Mouse (Mus musculus) heart, embryonic 14.5 days (tissue): ENCODE results near the gene Slc11a2. TPM values are rescaled to one million over a fixed set of nuclear protein-coding genes. Genes with fewer than 3 reads are reported as not detected.
A peak's percentile ranks its signal among the peaks of the same experiment; 100 is the strongest.

ENCODE experiments used
- ATAC-seq: fragments of 200-750 bp; cut with Nextera tagmentation; 2 replicates; pipeline ENCODE4 v1.8.0; 2017; ENCODE audit warnings: low read depth, moderate TSS enrichment; ENCODE audit not compliant: insufficient number of reproducible peaks, insufficient read depth, low FRiP score
- H3K27ac ChIP-seq, 2 experiments: fragments of 200-500 bp in 1 of 2; fragments of 300-500 bp in 1 of 2; sonication (generic) in 1 of 2; replicated peaks in 1 of 2; 2 replicates each; pipeline ENCODE4 v1.5.1; 2012 to 2014; ENCODE audit warnings: low read depth in 2 of 2, low read length in 2 of 2, control low read depth in 1 of 2, mild to moderate bottlenecking in 1 of 2, mixed read lengths in 1 of 2; ENCODE audit not compliant: control insufficient read depth in 1 of 2, insufficient read depth in 1 of 2
- H3K27me3 ChIP-seq: fragments of 300-500 bp; sonication (generic); 2 replicates; pipeline ENCODE4 v1.6.1; 2014; ENCODE audit warnings: mild to moderate bottlenecking, low read length, control low read depth; ENCODE audit not compliant: control insufficient read depth, insufficient read depth
- H3K36me3 ChIP-seq: fragments of 300-500 bp; sonication (generic); 2 replicates; pipeline ENCODE4 v1.6.1; 2014; ENCODE audit warnings: mild to moderate bottlenecking, control low read depth, low read length, mixed read lengths; ENCODE audit not compliant: control insufficient read depth, insufficient read depth
- H3K4me1 ChIP-seq, 2 experiments: fragments of 200-500 bp in 1 of 2; fragments of 300-500 bp in 1 of 2; sonication (generic) in 1 of 2; 2 replicates each; pipeline ENCODE4 v1.6.1; 2012 to 2014; ENCODE audit warnings: low read length in 2 of 2, control low read depth in 1 of 2, mixed read lengths in 1 of 2; ENCODE audit not compliant: control insufficient read depth in 2 of 2, insufficient read depth in 2 of 2
- H3K4me2 ChIP-seq: fragments of 300-500 bp; sonication (generic); 2 replicates; pipeline ENCODE4 v1.6.1; 2014; ENCODE audit warnings: mild to moderate bottlenecking, low read length
- H3K4me3 ChIP-seq, 2 experiments: fragments of 200-500 bp in 1 of 2; fragments of 300-500 bp in 1 of 2; sonication (generic) in 1 of 2; 2 replicates each; pipeline ENCODE4 v1.5.1; 2012 to 2014; ENCODE audit warnings: low read length in 2 of 2, mild to moderate bottlenecking in 2 of 2, control low read depth in 1 of 2, low read depth in 1 of 2, moderate library complexity in 1 of 2; ENCODE audit not compliant: control insufficient read depth in 1 of 2, insufficient read depth in 1 of 2
- H3K9ac ChIP-seq: fragments of 300-500 bp; sonication (generic); 2 replicates; pipeline ENCODE4 v1.6.1; 2014; ENCODE audit warnings: mild to moderate bottlenecking, low read length
- H3K9me3 ChIP-seq: fragments of 300-500 bp; sonication (generic); 2 replicates; pipeline ENCODE4 v1.6.1; 2016; ENCODE audit warnings: low read length, control low read depth; ENCODE audit not compliant: control insufficient read depth
- WGBS: fragments of 180-500 bp; shearing (Covaris S2); extraction: QIAGEN DNeasy Blood & Tissue Kit; methylation state at CpG from one replicate; pipeline ENCODE4 v1.1.7; 2014; 5-methylcytosine and 5-hydroxymethylcytosine counted together
- polyA plus RNA-seq: library from polyadenylated mRNA; unstranded; fragments of >200 nt; fragmentation: Nextera tagmentation; extraction: Ambion mirVana; gene quantifications from 2 replicates; pipeline ENCODE4 v1.2.1, GENCODE M21; 2014

Gene Slc11a2
- polyA plus RNA-seq, 1 experiment from 2014 or later = 12.7 TPM

DNA sequence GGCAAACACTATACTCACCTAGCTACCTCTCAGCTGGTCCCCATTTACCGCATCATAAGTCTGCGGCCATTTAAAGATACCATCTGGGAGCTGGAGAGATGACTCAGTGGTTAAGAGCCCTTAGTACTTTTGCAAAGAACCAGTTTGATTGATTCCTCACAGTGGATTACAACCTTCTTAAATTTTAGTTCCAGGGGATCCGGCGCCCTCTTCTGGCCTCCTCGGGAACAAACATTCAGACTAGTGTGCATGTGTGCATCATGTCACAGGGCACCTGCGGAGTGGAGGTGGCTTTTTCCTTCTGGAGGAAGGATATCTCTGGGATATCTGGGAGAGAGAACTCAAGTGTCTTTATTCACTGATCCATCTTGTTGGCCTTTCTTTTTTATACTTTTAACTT lies 38.8 kb upstream of the Slc11a2 start:
- Histone ChIP-seq H3K27me3 (no peaks in the 10 kb centered on the region), H3K9ac (no peak overlapping the region), H3K4me1 (peaks cover 7 to 10% of the 10 kb centered on the region in 2 experiments), H3K27ac (no peak overlapping the region), H3K36me3 (no peaks in the 10 kb centered on the region), H3K4me3 (no peak overlapping the region), H3K9me3 (no peaks in the 10 kb centered on the region), H3K4me2 (no peak overlapping the region)
- ATAC-seq = no peak
- 25% methylated on average over 6 of the region's 6 CpGs for WGBS

- H3K4me1 ChIP-seq = peaks cover 0 to 5% of the 10 kb centered on the region in 2 experiments; a peak in 2 of 4 replicates
These were observed 37.2 kb upstream of the Slc11a2 start for GRCm38 (mm10) chr15:100462086-100462485.

DNA sequence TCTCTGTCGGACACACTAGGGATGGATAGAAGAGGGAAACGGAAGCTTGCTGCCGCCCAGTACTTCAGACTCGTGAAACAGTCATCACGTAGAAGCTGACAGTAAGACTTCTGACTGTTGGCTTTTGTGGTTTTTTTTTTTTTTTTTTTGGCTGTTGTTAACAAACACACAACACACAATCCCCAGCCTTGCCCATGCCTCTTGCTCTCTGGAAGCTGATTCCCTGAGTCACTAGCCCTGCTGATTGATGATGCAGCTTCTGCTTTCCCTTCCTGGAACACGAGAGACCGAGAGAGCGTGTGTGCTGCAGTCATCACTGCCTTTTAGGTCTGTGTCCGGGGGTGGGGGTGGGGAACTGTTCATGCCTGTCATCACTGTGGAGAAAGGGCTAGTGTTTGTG lies 36.8 kb upstream of the Slc11a2 start:
- Histone ChIP-seq H3K4me2 (no peak overlapping the region), H3K36me3 (no peaks in the 10 kb centered on the region), H3K27ac (no peak overlapping the region), H3K9me3 (no peaks in the 10 kb centered on the region), H3K4me1 (peaks cover 0 to 5% of the 10 kb centered on the region in 2 experiments; a peak in 2 of 4 replicates), H3K9ac (no peak overlapping the region), H3K27me3 (no peaks in the 10 kb centered on the region), H3K4me3 (no peak overlapping the region)
- 44% methylated on average over 9 of the region's 9 CpGs for WGBS
- ATAC-seq = no peak

More at GRCm38 (mm10) chr15:100462086-100462485, 37.2 kb upstream of the Slc11a2 start:
- WGBS = 78% methylated on average over 5 of the region's 5 CpGs
- no peak overlapping the region for H3K4me3 ChIP-seq
- no peak overlapping the region for H3K4me2 ChIP-seq
- ATAC-seq = no peak
- no peaks in the 10 kb centered on the region for H3K27me3 ChIP-seq
- H3K9me3 ChIP-seq = no peaks in the 10 kb centered on the region
- no peak overlapping the region for H3K27ac ChIP-seq
- no peak overlapping the region for H3K9ac ChIP-seq
- no peaks in the 10 kb centered on the region for H3K36me3 ChIP-seq

DNA sequence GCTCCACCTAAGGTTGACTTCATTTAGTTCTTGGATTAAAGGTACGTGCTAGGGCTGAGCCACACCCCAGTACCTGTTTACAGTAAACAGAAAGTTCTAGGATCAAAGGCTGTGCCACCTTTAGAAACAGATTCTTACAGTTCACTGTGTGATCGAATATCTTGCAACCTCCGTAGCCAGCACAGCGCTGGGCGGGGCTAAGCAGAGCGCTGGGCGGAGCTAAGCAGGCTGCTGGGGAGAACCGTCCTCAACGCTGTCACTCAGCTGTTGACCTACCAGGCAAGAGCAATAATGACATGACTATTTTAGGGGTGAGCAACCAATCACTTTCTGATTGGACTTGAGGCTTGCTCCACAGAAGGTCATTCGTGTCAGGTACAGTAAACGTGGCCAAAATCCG lies 36.1 kb upstream of the Slc11a2 start:
- no peaks in the 10 kb centered on the region for H3K36me3 ChIP-seq
- WGBS = 8% methylated on average over 12 of the region's 12 CpGs
- H3K9ac ChIP-seq = no peak overlapping the region
- peaks cover 0 to 5% of the 10 kb centered on the region in 2 experiments; a peak in 2 of 4 replicates for H3K4me1 ChIP-seq
- H3K4me2 ChIP-seq = peak overlapping the region; percentile 42; the same call in 1 of the 2 replicates
- no peak for ATAC-seq
- no peaks in the 10 kb centered on the region for H3K27me3 ChIP-seq
- H3K4me3 ChIP-seq = no peak overlapping the region
- no peaks in the 10 kb centered on the region for H3K9me3 ChIP-seq
- H3K27ac ChIP-seq = no peak overlapping the region

GRCm38 (mm10) chr15:100458055-100458454 lies 33.2 kb upstream of the Slc11a2 start:
- H3K4me3 ChIP-seq = no peak overlapping the region
- H3K36me3 ChIP-seq = no peaks in the 10 kb centered on the region
- no peak overlapping the region for H3K9ac ChIP-seq
- ATAC-seq = no peak
- no peaks in the 10 kb centered on the region for H3K27me3 ChIP-seq
- no peak overlapping the region for H3K27ac ChIP-seq
- H3K9me3 ChIP-seq = no peaks in the 10 kb centered on the region
- WGBS = 36% methylated on average over 10 of the region's 10 CpGs
- no peak overlapping the region for H3K4me2 ChIP-seq
- H3K4me1 ChIP-seq = peaks cover 0 to 5% of the 10 kb centered on the region in 2 experiments; a peak in 2 of 4 replicates

DNA sequence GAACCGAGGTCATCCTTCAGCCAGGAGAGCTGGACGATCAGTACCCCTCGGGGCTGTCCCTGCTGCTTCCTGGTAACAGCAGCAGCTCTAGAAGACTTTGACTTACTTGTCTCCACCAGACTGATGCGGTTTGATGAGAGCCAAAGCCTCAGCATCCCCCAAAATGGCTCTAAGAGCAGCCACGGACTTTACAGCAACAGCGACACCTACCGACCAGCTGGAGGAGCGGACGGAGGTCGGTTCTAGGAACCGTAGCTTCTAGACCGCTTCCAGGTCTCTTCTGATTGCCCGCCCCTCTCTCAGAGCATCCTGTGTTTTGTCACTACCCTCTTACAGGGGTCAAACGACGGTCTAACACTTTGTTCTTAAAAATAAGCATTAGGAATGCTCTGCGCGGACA lies 32.5 kb upstream of the Slc11a2 start:
- Histone ChIP-seq H3K27ac (no peak overlapping the region), H3K9ac (no peak overlapping the region), H3K4me1 (peaks cover 0 to 5% of the 10 kb centered on the region in 2 experiments; a peak in 2 of 4 replicates), H3K27me3 (no peaks in the 10 kb centered on the region), H3K4me3 (no peak overlapping the region), H3K4me2 (peak overlapping the region; percentile 31), H3K36me3 (no peaks in the 10 kb centered on the region), H3K9me3 (no peaks in the 10 kb centered on the region)
- WGBS = 3% methylated on average over 17 of the region's 17 CpGs
- ATAC-seq = no peak

DNA sequence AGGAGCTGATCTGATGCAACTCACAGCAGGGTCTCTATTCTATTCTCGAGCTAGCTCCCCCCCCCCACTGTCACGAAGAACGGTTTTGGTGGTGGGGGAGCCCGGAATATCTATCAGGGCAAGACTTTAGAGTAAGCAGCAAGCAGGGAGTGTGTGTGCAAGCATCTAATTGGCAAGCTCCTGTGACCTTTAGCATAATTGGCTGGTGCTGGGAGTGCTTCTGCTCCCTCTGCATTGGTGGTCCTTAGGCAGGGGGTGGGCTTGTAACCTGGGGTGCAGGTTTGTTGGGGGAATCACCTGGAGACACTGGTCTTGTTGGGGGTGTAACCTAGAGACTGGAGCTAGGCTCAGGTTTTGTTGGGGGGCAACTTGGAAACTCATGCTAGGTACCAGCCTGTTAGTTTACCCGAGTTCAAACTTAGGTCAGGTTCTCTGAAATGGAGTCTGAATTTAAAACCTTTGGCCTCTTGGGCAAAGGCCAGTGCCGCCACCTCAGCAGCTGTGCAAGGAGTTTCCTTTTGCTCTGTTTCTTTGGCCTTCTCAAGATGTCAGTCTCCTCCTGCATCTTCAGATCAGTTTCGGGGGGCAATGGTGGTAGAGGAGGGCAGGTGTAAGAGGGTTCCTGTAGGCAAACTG lies 31.6 kb upstream of the Slc11a2 start:
- H3K9me3 ChIP-seq = no peaks in the 10 kb centered on the region
- WGBS = 63% methylated on average over 7 of the region's 7 CpGs
- no peak overlapping the region for H3K27ac ChIP-seq
- H3K36me3 ChIP-seq = no peaks in the 10 kb centered on the region
- ATAC-seq = no peak
- H3K27me3 ChIP-seq = no peaks in the 10 kb centered on the region
- H3K4me2 ChIP-seq = no peak overlapping the region
- no peak overlapping the region for H3K9ac ChIP-seq
- H3K4me1 ChIP-seq = peaks cover 0 to 2% of the 10 kb centered on the region in 2 experiments; a peak in 2 of 4 replicates
- H3K4me3 ChIP-seq = no peak overlapping the region

DNA sequence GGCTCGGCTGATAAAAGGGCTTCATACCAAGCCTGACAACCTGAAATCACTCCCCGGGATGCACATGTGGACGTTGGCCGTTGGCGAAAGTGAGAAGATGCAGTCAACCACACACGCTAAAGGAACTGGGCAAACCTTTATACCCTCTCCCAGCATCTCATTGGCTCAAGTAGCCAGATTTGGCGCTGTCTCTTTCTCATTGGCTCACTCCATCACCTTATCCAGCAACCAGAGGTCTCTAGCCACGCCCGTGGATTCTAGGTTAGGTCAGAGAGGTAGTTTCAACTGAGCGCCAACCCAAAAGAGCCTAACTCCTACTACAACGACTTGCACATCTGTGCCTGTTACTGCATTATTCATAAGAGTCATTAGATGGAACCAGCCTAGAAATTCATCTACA lies 27.6 kb upstream of the Slc11a2 start:
- no peaks in the 10 kb centered on the region for H3K27me3 ChIP-seq
- no peak overlapping the region for H3K4me3 ChIP-seq
- no peak overlapping the region for H3K4me2 ChIP-seq
- H3K9me3 ChIP-seq = no peaks in the 10 kb centered on the region
- 67% methylated on average over 11 of the region's 11 CpGs for WGBS
- H3K4me1 ChIP-seq = no peaks in the 10 kb centered on the region
- no peaks in the 10 kb centered on the region for H3K36me3 ChIP-seq
- ATAC-seq = no peak
- no peak overlapping the region for H3K27ac ChIP-seq
- no peak overlapping the region for H3K9ac ChIP-seq
